Mouse (Mus musculus): ENCODE measurements around the gene Slc8b1.

DNA sequence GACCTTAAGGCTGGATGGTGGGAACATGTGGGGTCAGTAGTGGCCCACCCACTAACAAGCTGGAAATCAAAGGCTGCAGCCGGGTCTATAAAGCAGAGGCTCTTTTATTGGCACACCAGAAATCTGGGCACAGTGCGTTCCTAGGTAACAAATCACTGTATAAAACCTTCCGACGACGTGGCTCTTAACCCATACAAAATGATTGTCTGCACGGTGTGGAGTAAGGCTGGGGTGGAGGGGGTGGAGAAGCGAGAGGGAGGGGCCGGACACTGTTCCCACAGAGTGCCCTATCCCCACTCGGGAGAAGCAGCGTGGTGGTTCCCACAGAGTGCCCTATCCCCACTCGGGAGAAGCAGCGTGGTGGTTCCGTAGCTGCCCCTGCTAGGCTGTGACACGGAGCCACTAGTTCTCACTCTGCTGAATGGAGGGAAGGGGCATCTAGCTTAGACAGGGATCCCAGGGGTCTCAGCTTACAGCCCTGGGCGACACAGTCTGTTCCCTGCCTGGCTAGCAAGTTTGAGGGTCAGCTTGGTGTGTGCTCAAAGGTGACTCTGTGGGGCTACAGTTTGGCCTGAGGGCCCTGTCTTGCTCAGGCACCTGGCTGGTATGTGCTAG lies 23.2 kb downstream of the Slc8b1 start:
- TF ChIP-seq CTCF (conservative IDR thresholded peaks at IDR 0.05; ENCODE audit: insufficient read depth, insufficient read length, low read depth, low read length) (no peak), POLR2A (IDR thresholded peaks at IDR 0.05; ENCODE audit: low read depth, low read length) (no peak)

Data from kidney, adult 2 months (tissue).